Mouse (Mus musculus) CH12.LX (cell line): ENCODE results near the gene Ccdc188.

Experiments
- CHD2 ChIP-seq: IDR thresholded peaks from 2 replicates; pipeline ENCODE4 v1.6.1; 2011; ENCODE audit warnings: low read length, improper control_type of control experiment
- CTCF ChIP-seq, 2 experiments: IDR thresholded peaks in 1 of 2; conservative IDR thresholded peaks in 1 of 2; 2 replicates each; pipeline ENCODE4 v1.5.1; 2011 to 2012; ENCODE audit warnings: low read depth in 2 of 2, low read length in 2 of 2, improper control_type of control experiment in 1 of 2, inconsistent platforms in 1 of 2, mild to moderate bottlenecking in 1 of 2, moderate library complexity in 1 of 2
- ELF1 ChIP-seq: IDR thresholded peaks from 2 replicates; pipeline ENCODE4 v1.6.1; 2014; ENCODE audit warnings: low read depth, mild to moderate bottlenecking, inconsistent platforms, low read length, improper control_type of control experiment
- EP300 ChIP-seq: IDR thresholded peaks from 2 replicates; pipeline ENCODE4 v1.6.1; 2011; ENCODE audit warnings: low read length, improper control_type of control experiment
- HCFC1 ChIP-seq: IDR thresholded peaks from 2 replicates; pipeline ENCODE4 v1.6.1; 2012; ENCODE audit warnings: low read depth, mild to moderate bottlenecking, inconsistent platforms, low read length, improper control_type of control experiment
- JUN ChIP-seq: IDR thresholded peaks from 2 replicates; pipeline ENCODE4 v1.6.1; 2011; ENCODE audit warnings: low read depth, mild to moderate bottlenecking, low read length, improper control_type of control experiment, moderate library complexity; ENCODE audit not compliant: insufficient read depth
- MAZ ChIP-seq: IDR thresholded peaks from 2 replicates; pipeline ENCODE4 v1.6.1; 2012; ENCODE audit warnings: low read depth, mild to moderate bottlenecking, inconsistent platforms, low read length, improper control_type of control experiment, moderate library complexity
- POLR2A ChIP-seq: IDR thresholded peaks from 2 replicates; pipeline ENCODE4 v1.6.1; 2011; ENCODE audit warnings: low read depth, mild to moderate bottlenecking, improper control_type of control experiment, low read length
- TCF12 ChIP-seq: IDR thresholded peaks from 2 replicates; pipeline ENCODE4 v1.6.1; 2014; ENCODE audit warnings: low read depth, mild to moderate bottlenecking, inconsistent platforms, low read length, improper control_type of control experiment
- ZNF384 ChIP-seq: IDR thresholded peaks from 2 replicates; pipeline ENCODE4 v1.6.1; 2012; ENCODE audit warnings: low read depth, low read length, improper control_type of control experiment, inconsistent platforms

- TF ChIP-seq POLR2A, result no peak
- TF ChIP-seq ZNF384, result no peak
- no peak for TF ChIP-seq JUN
- TF ChIP-seq CHD2, result no peak
- TF ChIP-seq CTCF (conservative IDR thresholded peaks at IDR 0.05 in 1 of 2, IDR thresholded peaks at IDR 0.05 in 1 of 2; ENCODE audit: low read depth in 2 of 2, low read length in 2 of 2), result no peak
- no peak for TF ChIP-seq HCFC1
- no peak for TF ChIP-seq EP300
- no peak for TF ChIP-seq ELF1
- no peak for TF ChIP-seq TCF12
- no peak for TF ChIP-seq MAZ
Observed at GRCm38 (mm10) chr16:18181398-18181797, 36.3 kb upstream of the Ccdc188 start.
